Mouse (Mus musculus) layer of hippocampus, postnatal 25 days (tissue): ENCODE measurements around the gene Chrne. TPM values are rescaled to one million over a fixed set of nuclear protein-coding genes. Genes with fewer than 3 reads are reported as not detected.
A peak's percentile ranks its signal among the peaks of the same experiment; 100 is the strongest.

Source experiments
- DNase-seq, 2 experiments: peaks; one replicate each; pipeline ENCODE4 v3.0.0; 2022; ENCODE audit warnings: mixed read lengths in 2 of 2, low spot score in 1 of 2; ENCODE audit errors: extremely low spot score in 1 of 2
- total RNA-seq, 2 experiments: library from RNA; stranded (reverse); gene quantifications; 2 replicates each; pipeline ENCODE4 v1.2.3; 2021

Chrne gene
- total RNA-seq, 2 experiments from 2014 or later, result 0.44 TPM; not detected in 1

GRCm38 (mm10) chr11:70629557-70629956, 10.5 kb upstream of the Chrne start:
- DNase-seq, result no peak

GRCm38 (mm10) chr11:70628431-70628830, 9.4 kb upstream of the Chrne start:
- DNase-seq, result no peak

DNA sequence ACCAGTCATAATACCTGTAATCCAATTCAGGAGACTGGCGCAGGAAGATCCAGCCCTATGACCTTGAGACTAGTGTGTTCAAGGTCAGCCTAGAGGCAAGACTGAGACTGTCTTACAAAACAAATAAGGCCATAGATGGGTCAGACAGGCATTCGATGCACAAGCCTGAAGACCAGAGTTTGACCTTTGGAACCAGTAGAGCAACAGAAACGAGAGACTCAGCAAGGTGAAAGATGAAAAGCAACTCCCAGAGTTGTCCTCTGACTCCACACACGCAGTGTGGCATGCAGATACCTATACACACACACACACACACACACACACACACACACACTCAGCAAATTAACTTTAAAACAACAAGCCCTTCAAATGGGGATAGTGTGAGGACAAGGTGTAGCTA, 7.9 kb upstream of the Chrne start:
- no peak for DNase-seq

DNA sequence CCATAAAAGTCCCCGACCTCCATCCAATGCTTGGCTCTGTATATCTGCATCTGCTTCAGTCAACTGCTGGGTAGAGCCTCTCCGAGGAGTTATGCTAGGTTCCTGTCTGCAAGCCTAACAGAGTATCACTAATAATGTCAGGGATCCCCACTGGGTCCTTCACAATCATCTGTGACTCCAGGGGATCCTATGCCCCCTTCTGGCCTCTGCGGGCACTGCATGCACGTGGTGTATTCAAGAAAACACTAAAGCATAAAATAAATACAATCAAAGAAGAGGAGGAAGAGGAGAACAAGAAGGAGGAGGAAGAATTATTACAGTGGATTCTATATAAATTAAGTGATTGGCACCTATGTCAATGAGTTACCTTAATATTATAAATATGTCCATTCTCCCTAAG, 6.5 kb upstream of the Chrne start:
- peak in 1 of 2 experiments; percentile 61 for DNase-seq

DNA sequence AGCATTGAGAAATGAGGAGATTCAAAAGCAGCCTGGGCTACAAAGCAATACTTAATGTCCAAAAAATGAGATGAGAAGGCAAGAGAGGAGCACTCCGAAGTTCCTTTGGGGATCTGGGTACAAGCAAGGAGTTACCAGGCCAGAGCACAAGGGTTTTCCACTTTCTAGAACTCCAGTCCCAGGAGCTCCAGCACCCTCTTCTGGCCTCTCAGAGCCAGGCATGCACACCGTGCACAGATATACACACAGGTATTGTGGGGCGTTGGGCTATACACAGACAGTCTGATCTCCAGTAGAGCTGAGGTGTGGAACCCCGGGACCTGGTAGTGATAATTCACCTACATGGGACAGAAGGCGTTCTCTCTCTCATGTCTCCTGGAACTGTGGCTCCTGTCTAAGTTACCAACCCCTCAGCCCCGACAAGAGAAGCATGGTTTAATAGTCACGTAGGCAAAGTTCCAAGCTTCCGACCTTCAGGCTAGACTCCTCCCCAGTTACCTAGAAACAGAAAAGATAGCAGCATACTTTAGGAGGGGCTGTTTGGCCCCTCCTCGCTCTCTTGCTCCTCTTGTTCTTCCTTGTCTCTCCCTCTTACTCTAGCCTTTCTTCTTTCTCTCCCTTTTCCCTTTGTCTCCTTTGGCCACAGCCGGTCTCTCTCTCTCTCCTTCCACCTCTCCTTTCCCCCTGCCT, 4.2 kb upstream of the Chrne start:
- DNase-seq, result no peak

DNA sequence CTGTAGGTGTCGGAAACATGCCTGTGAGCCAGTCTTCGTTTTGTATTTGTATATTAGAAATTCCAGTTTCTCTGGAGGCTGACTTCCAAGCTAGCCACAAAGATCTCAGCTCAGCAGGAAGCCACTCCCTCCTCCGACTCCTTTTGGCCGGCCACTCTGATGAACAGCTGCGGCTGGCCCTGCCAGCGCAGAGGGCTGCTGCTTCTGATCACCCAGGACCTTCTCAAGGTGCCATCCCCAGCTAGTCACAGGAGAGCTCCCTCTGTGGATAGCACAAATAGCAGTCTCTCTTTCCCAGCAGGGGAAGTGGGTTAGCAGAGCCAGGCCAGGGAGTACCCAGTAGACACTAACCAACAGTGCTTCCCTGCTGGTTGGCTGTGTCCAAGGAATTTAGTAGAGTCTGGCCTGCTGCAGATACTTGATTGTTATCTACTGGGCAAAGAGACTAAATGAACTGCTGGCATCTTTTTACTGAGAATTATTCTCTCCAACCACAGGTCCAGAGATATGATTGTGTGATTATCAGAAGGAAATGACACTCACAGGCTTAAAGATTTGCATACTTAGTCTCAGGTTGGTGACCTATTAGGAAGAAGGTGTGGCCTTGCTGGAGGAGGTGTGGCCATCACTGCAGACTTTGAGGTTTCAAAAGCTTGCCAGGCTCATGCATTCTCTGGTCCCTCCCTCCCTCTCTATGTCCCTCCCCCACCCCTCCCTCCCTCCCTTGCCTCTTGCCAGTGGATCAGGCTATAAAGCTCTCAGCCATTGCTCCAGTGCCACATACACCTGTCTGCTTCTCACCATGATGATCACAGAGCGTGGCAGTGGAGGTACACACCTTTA, 3.2 kb upstream of the Chrne start:
- DNase-seq, result no peak

DNA sequence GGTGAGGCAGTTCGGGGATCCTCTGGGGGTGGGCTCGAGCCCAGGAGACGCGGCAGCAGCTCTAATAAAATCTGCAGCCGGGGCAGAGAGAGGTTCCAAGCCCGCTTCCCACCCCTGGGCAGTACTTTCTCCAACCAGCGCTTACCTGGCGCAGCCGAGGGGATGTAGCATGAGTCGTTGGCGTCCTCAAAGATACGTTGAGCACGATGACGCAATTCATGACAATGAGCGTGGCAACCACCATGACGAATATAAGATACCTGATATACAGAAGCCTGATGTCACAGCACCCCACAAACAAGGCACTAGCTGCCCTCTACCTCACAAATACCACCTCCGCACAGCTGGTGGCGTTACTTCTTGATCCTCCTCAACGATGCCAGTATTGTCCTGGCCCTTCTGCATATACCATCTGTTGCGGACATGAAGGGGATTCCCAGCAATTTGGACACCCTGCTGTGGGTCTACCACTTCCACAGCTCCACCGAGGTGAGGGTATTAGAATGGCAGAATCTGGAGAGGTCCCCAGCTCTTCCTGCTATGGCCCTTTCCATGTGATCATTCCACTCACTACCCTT, 3.4 kb downstream of the Chrne start, which contains the start of gene 4930544D05Rik:
Gene 4930544D05Rik (plus strand): TSS at position 333 of the 578 bp plus-strand sequence.
- no peak for DNase-seq

DNA sequence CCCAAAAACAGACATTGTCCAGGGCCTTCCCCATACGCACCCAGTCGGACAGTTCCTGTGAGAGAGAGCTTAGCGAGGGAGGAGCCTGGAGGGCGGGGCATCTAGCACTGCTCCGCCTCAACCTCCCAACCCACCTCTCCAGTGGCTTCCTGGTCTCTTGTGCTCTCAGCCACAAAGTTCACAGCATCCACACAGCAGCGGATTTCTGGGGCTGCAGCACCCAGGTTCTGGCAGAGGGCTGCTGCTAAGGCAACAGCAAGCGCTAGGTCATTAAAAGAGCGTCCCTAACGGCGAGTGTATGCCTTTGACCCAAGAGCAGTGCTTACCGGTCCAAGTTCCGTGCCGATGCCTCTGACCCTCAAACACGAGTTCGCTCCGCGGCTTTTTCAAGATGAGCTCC, 3.9 kb downstream of the Chrne start:
- DNase-seq, result no peak

DNA sequence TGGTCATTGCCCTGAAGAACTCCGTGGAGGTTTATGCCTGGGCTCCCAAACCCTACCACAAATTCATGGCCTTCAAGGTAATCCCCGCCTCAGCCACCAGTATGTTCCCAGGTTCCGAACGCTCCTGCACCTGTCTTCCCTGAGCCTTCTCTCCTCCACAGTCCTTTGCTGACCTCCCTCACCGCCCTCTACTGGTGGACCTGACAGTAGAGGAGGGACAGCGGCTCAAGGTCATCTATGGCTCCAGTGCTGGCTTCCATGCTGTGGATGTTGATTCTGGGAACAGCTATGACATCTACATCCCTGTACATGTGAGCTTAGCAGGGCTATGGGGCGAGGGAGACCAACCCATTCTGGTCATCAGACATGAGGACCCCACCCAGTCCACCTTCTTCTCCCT, 6.5 kb downstream of the Chrne start:
- no peak for DNase-seq

GRCm38 (mm10) chr11:70610752-70611151, 8.3 kb downstream of the Chrne start:
- DNase-seq, result no peak

GRCm38 (mm10) chr11:70608381-70609066, 10.5 kb downstream of the Chrne start:
- no peak for DNase-seq

- no peak for DNase-seq
Observed at GRCm38 (mm10) chr11:70607611-70608010, 11.4 kb downstream of the Chrne start.

DNA sequence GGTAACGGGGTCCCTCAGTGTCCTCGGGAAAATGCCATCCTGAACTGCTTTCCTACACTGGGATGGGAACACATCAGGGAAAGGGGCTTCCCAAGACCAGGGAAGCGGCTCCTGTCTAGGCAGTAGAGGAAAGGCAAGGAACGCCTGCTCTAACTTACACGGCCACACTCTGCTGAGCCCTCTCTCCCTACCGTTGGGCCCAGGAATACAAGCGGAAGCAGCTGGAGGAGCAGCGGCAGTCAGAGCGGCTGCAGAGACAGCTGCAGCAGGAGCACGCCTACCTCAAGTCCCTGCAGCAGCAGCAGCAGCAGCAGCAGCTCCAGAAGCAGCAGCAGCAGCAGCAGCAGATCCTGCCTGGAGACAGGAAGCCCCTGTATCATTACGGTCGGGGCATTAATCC, 12.3 kb downstream of the Chrne start:
- no peak for DNase-seq

- DNase-seq, result peak; percentile 49 to 68
Observed at GRCm38 (mm10) chr11:70605024-70605566, 13.9 kb downstream of the Chrne start.

- DNase-seq, result no peak
Observed at GRCm38 (mm10) chr11:70598451-70598953, 20.5 kb downstream of the Chrne start.

DNA sequence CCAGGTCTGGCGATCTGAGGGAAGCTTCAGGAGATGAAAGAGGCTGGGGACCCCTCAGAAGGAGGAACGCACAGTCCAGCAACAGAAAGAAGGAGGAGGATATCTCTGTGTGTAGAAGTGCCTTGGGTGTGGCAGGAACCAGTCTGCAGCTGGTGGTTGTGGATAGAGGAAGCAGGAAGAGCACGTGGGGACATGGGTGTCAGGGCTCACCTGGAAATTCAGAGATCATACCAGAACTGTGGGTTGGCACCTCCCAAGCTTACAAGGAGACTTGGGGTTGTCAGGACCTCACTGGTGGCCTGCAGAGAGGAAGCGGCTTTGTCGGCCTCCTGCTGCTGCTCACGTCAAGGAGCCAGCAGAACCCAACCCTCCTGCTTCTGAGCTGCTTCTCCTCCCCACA, 21.7 kb downstream of the Chrne start:
- DNase-seq, result no peak

- DNase-seq, result no peak
Observed at GRCm38 (mm10) chr11:70596094-70596493, 22.9 kb downstream of the Chrne start.

DNA sequence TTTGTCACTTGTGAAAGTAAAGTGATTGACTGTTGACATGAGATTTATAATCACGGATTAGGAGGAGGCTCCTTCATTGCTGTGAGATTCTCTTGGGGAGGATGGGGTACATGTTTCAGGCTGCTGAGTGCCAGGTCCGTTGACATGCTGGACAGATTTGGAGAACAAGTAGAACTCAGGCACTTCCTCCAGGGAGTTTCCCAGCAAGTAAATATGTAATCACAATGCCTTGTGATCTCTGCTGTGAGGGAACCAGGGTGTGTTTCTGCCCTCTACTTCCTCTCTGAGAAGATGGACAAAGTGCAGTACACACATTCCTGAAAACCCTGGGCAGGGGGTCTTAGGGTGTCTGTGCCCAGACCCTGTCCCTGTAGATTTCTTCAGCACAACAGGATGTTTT, 23.4 kb downstream of the Chrne start:
- no peak for DNase-seq

- no peak for DNase-seq
Observed at GRCm38 (mm10) chr11:70594253-70594989, 24.6 kb downstream of the Chrne start.

DNA sequence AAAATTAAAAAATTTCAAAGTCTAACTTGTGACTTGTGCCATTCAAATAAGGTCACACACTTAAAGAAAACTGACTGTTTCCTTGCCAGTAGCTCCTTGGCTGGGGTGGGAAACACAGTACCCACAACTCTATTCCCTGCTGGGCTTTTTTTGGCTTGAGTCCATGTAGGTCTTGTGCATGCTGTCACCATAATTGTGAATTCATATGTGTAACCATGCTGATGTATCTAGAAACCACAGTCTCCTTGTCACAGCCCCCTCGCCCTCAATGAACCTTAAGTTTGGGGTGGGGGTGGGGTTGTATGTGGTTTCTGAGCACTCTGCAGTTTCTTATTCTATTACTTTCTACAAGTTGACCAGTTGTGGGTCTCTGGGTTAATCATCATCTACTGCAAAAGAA, 27.3 kb downstream of the Chrne start:
- DNase-seq, result no peak
